Mouse (Mus musculus) stomach, postnatal 0 days (tissue): Measurements from ENCODE around the gene Acvr2a.

ENCODE experiments used
- CTCF ChIP-seq: IDR thresholded peaks from 2 replicates; pipeline ENCODE4 v1.5.1; 2016; ENCODE audit warnings: antibody characterized with exemption, low read depth, mild to moderate bottlenecking, moderate library complexity
- EP300 ChIP-seq: optimal IDR thresholded peaks from 2 replicates; pipeline ENCODE3; 2016; ENCODE audit warnings: antibody characterized with exemption

DNA sequence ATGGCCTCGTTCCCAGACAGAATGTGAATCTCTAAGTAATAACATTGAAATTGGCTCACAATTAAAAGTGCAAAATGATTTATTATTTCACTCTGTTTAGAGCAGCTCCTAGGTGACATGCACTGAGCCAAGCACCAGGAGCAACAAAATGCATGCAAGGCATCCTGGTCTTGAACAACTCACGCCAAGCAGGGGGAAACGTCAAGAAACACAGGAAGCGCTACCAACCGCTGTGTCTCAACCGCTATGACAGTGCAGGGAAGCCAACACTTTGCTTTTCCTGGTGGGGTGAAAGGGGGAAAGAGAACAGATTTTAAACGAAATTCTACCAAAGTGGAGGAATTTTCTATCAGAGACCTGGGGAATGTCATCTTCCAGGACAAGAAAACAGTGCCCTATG is 43.8 kb upstream of the Acvr2a start:
- TF ChIP-seq CTCF (no peak), EP300 (no peak)
